25 mouse cellular contexts compared by ENCODE assay signal in genomic region chr3:58153874-58154756, GRCm38 (mm10).
A peak's percentile ranks its signal among the peaks of the same experiment; 100 is the strongest.
DNase-seq lines count a peak whose midpoint lies in the region; ATAC-seq and TF ChIP-seq lines count a peak whose summit lies in the region.
"Had no signal": no experiment of that assay in that cellular context is flagged by ENCODE, and none has a peak within 500 bp of the region (broad histone marks: within the 10 kb centered on the region; RNA-seq: fewer than 3 reads in every experiment).

No protein-coding gene starts in this region.

- H3K9me3 ChIP-seq in forebrain, postnatal 0 days (ENCODE audit: low read length) = no peaks in the 10 kb centered on the region
- no peaks in the 10 kb centered on the region for H3K9me3 ChIP-seq in forebrain, embryonic 16.5 days (ENCODE audit: control insufficient read depth, low read length)
- H3K9me3 ChIP-seq in heart, embryonic 10.5 days = no peaks in the 10 kb centered on the region
- H3K9me3 ChIP-seq in heart, embryonic 12.5 days (replicated peaks) = no peaks in the 10 kb centered on the region
- H3K9me3 ChIP-seq: heart, embryonic 13.5 days had no signal

- no peak for TF ChIP-seq CTCF in forebrain, postnatal 0 days (IDR thresholded peaks at IDR 0.05; ENCODE audit: low read depth)

- peak; percentile 40; the same call in 1 of the 2 replicates for ATAC-seq in forebrain, postnatal 0 days
- no peak for ATAC-seq in forebrain, embryonic 16.5 days
- no peak for ATAC-seq in heart, embryonic 12.5 days (ENCODE audit: insufficient number of reproducible peaks, low FRiP score)
- ATAC-seq: forebrain, embryonic 14.5 days; hindbrain, postnatal 0 days; inflammation-experienced regulatory T-cells, adult 6 months had no signal

- H3K36me3 ChIP-seq in forebrain, postnatal 0 days (ENCODE audit: insufficient read depth) = no peaks in the 10 kb centered on the region
- H3K36me3 ChIP-seq in forebrain, embryonic 16.5 days (ENCODE audit: control insufficient read depth, insufficient read depth) = no peaks in the 10 kb centered on the region
- H3K36me3 ChIP-seq in heart, embryonic 10.5 days = no peaks in the 10 kb centered on the region
- no peaks in the 10 kb centered on the region for H3K36me3 ChIP-seq in heart, embryonic 12.5 days
- H3K36me3 ChIP-seq: heart, embryonic 13.5 days had no signal

- H3K4me1 ChIP-seq in forebrain, postnatal 0 days (ENCODE audit: insufficient read depth) = no peaks in the 10 kb centered on the region
- H3K4me1 ChIP-seq in forebrain, embryonic 16.5 days (replicated peaks; ENCODE audit: control insufficient read depth, insufficient read depth, low read length) = no peaks in the 10 kb centered on the region
- no peaks in the 10 kb centered on the region for H3K4me1 ChIP-seq in heart, embryonic 10.5 days
- H3K4me1 ChIP-seq in heart, embryonic 12.5 days (replicated peaks) = no peaks in the 10 kb centered on the region
- H3K4me1 ChIP-seq: heart, embryonic 13.5 days had no signal

- WGBS in forebrain, postnatal 0 days = 74% methylated on average over 21 of the region's 21 CpGs
- 73% methylated on average over 21 of the region's 21 CpGs for WGBS in forebrain, embryonic 16.5 days
- WGBS in heart, embryonic 10.5 days = 80% methylated on average over 21 of the region's 21 CpGs
- 77% methylated on average over 21 of the region's 21 CpGs for WGBS in heart, embryonic 12.5 days

- no peaks in the 10 kb centered on the region for H3K27me3 ChIP-seq in forebrain, postnatal 0 days (ENCODE audit: insufficient read depth, low read length)
- no peaks in the 10 kb centered on the region for H3K27me3 ChIP-seq in forebrain, embryonic 16.5 days (replicated peaks; ENCODE audit: control insufficient read depth, insufficient read depth, low read length)
- no peaks in the 10 kb centered on the region for H3K27me3 ChIP-seq in heart, embryonic 10.5 days (ENCODE audit: insufficient read depth, poor library complexity, severe bottlenecking)
- H3K27me3 ChIP-seq in heart, embryonic 12.5 days (replicated peaks) = no peaks in the 10 kb centered on the region
- H3K27me3 ChIP-seq: heart, embryonic 13.5 days had no signal

- DNase-seq in forebrain, postnatal 0 days = no peak
- peak; percentile 69 for DNase-seq in heart, embryonic 10.5 days (ENCODE audit: low spot score)
- DNase-seq in brain, adult 2 months (ENCODE audit: low read depth, low spot score) = peak; percentile 54
- DNase-seq in cerebellum, postnatal 4 days (ENCODE audit: low spot score in 2 of 2) = no peak
- no peak for DNase-seq in thymus, postnatal 0 days (ENCODE audit: low spot score)
- DNase-seq: adrenal gland, postnatal 10 days; adrenal gland, postnatal 36 days; B cell, adult 2 months; cerebellum, adult 11 months; cerebellum, adult 2 months; cerebellum, adult 9-11 months; cerebellum, postnatal 25 days; embryo, embryonic 11 days; gastrocnemius, postnatal 10 days; heart, adult 11 months; heart, postnatal 14 days; heart, postnatal 4 days; kidney, adult 18-20 months had no signal

- no peak overlapping the region for H3K4me3 ChIP-seq in forebrain, postnatal 0 days (ENCODE audit: low read depth, low read length)
- H3K4me3 ChIP-seq in forebrain, embryonic 16.5 days (replicated peaks; ENCODE audit: low read length) = no peak overlapping the region
- H3K4me3 ChIP-seq in heart, embryonic 10.5 days = no peak overlapping the region
- no peak overlapping the region for H3K4me3 ChIP-seq in heart, embryonic 12.5 days
- H3K4me3 ChIP-seq: heart, embryonic 13.5 days had no signal

- no peak overlapping the region for H3K9ac ChIP-seq in forebrain, postnatal 0 days
- no peak overlapping the region for H3K9ac ChIP-seq in forebrain, embryonic 16.5 days (replicated peaks; ENCODE audit: low read depth, low read length)
- no peak overlapping the region for H3K9ac ChIP-seq in heart, embryonic 12.5 days
- H3K9ac ChIP-seq: heart, embryonic 13.5 days; hindbrain, embryonic 14.5 days had no signal

- H3K27ac ChIP-seq in forebrain, postnatal 0 days (ENCODE audit: low read depth, low read length) = no peak overlapping the region
- no peak overlapping the region for H3K27ac ChIP-seq in forebrain, embryonic 16.5 days (ENCODE audit: low read length)
- no peak overlapping the region for H3K27ac ChIP-seq in heart, embryonic 10.5 days
- H3K27ac ChIP-seq in heart, embryonic 12.5 days (ENCODE audit: poor library complexity, severe bottlenecking) = no peak overlapping the region
- H3K27ac ChIP-seq: heart, embryonic 13.5 days; hindbrain, embryonic 14.5 days; hindbrain, postnatal 0 days had no signal

- H3K4me2 ChIP-seq in forebrain, postnatal 0 days (ENCODE audit: low read depth) = no peak overlapping the region
- no peak overlapping the region for H3K4me2 ChIP-seq in forebrain, embryonic 16.5 days (ENCODE audit: low read length)
- no peak overlapping the region for H3K4me2 ChIP-seq in heart, embryonic 12.5 days
- H3K4me2 ChIP-seq: heart, embryonic 13.5 days; hindbrain, embryonic 14.5 days had no signal

Comparison
In these comparisons a context has a peak if more than half of its experiments do, and no peak if none do; other contexts are left out.
1. DNase-seq: peak in heart, embryonic 10.5 days (single experiment) and brain, adult 2 months (single experiment); none in forebrain, postnatal 0 days (single experiment), cerebellum, postnatal 4 days (0 of 2) and thymus, postnatal 0 days (single experiment).